Comparison of ENCODE assay signal across 9 mouse cellular contexts in the genomic region with DNA sequence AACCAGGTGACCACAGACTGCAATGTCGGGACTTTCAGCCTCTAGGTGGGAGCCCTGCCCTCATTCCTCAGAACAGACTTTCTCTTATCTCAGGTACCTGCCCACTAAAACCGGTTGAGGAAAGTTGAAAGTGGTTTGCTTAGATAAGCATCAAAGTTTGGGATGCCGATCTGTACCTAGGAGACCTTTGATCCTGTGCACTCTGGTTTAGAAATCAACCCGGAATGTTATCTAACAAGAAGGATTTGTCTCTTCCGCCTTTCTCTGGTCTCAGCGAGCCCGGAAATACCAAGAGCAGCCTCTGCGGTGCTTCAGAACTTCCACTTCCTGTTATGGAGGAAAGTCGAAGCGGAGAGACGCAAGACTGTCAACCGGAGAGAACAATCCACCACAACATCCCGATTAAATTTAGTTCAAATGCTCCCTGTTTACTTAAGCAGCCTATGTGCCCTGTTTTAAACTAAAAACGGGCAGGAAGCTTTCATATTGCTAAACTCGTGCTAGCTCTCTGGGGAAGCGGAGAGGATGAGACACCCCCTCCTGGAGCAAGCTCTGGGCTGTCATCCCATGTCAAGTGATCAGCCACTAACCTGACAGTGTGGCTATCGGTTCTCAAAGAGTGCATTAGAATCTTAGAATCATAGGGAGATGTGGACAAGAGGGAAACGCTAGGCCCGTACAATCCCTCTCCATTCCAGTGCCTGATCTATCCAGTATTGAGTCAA. TPM values are rescaled to one million over a fixed set of nuclear protein-coding genes. Genes with fewer than 3 reads are reported as not detected.
DNase-seq lines count a peak whose midpoint lies in the region; ATAC-seq and TF ChIP-seq lines count a peak whose summit lies in the region.
"Had no signal": no experiment of that assay in that cellular context is flagged by ENCODE, and none has a peak within 500 bp of the region (broad histone marks: within the 10 kb centered on the region; RNA-seq: fewer than 3 reads in every experiment).

No protein-coding gene starts in this region.

- no peaks in the 10 kb centered on the region for H3K27me3 ChIP-seq in lung, postnatal 0 days (replicated peaks; ENCODE audit: insufficient read depth, low read length)
- H3K27me3 ChIP-seq: limb, embryonic 13.5 days had no signal

- peak; percentile 43 for ATAC-seq in lung, postnatal 0 days

- no peaks in the 10 kb centered on the region for H3K9me3 ChIP-seq in lung, postnatal 0 days (ENCODE audit: low read length)
- H3K9me3 ChIP-seq: limb, embryonic 13.5 days had no signal

- no peak for TF ChIP-seq CTCF in lung, postnatal 0 days (IDR thresholded peaks at IDR 0.05)

- WGBS in lung, postnatal 0 days: 44% methylated on average over 19 of the region's 19 CpGs

- peak; percentile 15 to 25 for DNase-seq in urinary bladder, postnatal 36 days (ENCODE audit: low spot score in 2 of 2)
- DNase-seq in urinary bladder, adult 2 months (ENCODE audit: low spot score): no peak
- DNase-seq in kidney, adult 18-20 months: peak; percentile 35
- DNase-seq in lung, postnatal 0 days (ENCODE audit: low spot score): peak; percentile 70
- peak; percentile 70 for DNase-seq in thymus, postnatal 25 days
- no peak for DNase-seq in right cerebral cortex, postnatal 36 days (ENCODE audit: low spot score in 2 of 2)
- no peak for DNase-seq in cerebellum, adult 9-11 months
- no peak for DNase-seq in urinary bladder, postnatal 10 days (ENCODE audit: low spot score)

- peak overlapping the region; percentile 52; the same call in 1 of the 2 replicates for H3K27ac ChIP-seq in lung, postnatal 0 days (ENCODE audit: low read length)
- H3K27ac ChIP-seq: limb, embryonic 13.5 days had no signal

- peak overlapping the region; percentile 14; the same call in 1 of the 2 replicates for H3K4me3 ChIP-seq in lung, postnatal 0 days (ENCODE audit: low read depth, low read length)
- H3K4me3 ChIP-seq: limb, embryonic 13.5 days had no signal

- H3K4me2 ChIP-seq in lung, postnatal 0 days (replicated peaks; ENCODE audit: low read depth, low read length): peak overlapping the region; percentile 20
- H3K4me2 ChIP-seq: limb, embryonic 13.5 days had no signal

- no peaks in the 10 kb centered on the region for H3K4me1 ChIP-seq in lung, postnatal 0 days (ENCODE audit: insufficient read depth, low read depth, low read length)
- H3K4me1 ChIP-seq: limb, embryonic 13.5 days had no signal

- no peak overlapping the region for H3K9ac ChIP-seq in lung, postnatal 0 days (replicated peaks; ENCODE audit: low read depth)
- H3K9ac ChIP-seq: limb, embryonic 13.5 days had no signal

- H3K36me3 ChIP-seq in lung, postnatal 0 days (ENCODE audit: insufficient read depth, low read length): no peaks in the 10 kb centered on the region
- H3K36me3 ChIP-seq: limb, embryonic 13.5 days had no signal

- peak; percentile 61 for TF ChIP-seq EP300 in lung, postnatal 0 days (IDR thresholded peaks at IDR 0.05)

RNA-seq across cellular contexts. Expression of a gene that starts 32.0 kb away (rescaled TPM):
- polyA plus RNA-seq in urinary bladder, adult 2 months (2012; rRNA removed): 10.2 and 11.1 TPM in 2 replicates
- polyA plus RNA-seq in lung, postnatal 0 days (2015; fragmentation: Nextera tagmentation; extraction: Ambion mirVana): 24.7 and 26.7 TPM in 2 replicates

Comparison
In these comparisons a context has a peak if more than half of its experiments do, and no peak if none do; other contexts are left out.
1. DNase-seq: peak in urinary bladder, postnatal 36 days (2 of 2), kidney, adult 18-20 months (single experiment), lung, postnatal 0 days (single experiment) and thymus, postnatal 25 days (single experiment); none in urinary bladder, adult 2 months (single experiment), right cerebral cortex, postnatal 36 days (0 of 2), cerebellum, adult 9-11 months (single experiment) and urinary bladder, postnatal 10 days (single experiment).